Mouse (Mus musculus) right cerebral cortex, postnatal 25 days (tissue): Measurements from ENCODE around the gene Spata31d1b.
"Not testable (repeated sequence)": the region's sequence is repeated elsewhere in the genome, so short reads cannot be mapped to it uniquely, and the experiment has no call there.

Experiments used
- DNase-seq: peaks from one replicate; pipeline ENCODE4 v3.0.0; 2022

Spata31d1b gene

DNA sequence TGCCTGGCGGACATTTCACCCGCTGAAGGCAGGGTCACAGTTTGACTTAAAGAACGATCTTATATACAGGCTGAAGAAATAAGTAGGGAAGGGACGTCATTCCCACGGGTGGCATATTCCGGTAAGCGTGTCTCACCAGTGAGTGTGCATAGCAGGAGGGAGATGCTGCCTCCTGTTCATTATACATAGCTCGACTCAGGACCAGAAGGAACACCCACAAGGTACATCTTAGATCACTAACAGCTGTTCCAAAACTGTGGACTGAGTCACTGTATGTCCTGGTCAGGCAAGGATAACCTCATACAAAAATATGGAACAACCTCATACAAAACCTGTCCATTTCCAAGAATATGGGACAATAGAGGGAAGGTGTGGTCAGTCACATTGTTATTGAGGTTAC, 13.0 kb upstream of the Spata31d1b start:
- DNase-seq = no peak

DNA sequence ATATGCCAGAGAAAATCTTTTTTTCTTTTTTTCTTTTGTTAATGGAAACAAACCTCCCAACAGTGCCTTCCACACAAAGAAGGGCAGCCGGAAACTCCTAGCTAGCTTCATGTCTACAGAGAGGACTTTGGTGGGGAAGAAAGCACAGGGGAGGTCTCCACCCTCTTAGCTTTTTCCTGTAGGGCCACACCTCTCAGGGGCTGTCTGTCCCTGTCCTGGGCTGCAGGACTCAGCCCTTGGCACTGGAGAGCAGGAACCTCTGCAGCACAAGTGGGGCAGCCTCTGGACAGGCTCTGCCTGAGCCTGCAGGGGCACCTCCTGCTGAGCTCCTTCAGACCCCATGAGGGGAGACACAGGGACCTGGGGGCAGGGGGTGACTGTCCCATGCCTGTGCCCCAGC, 11.9 kb upstream of the Spata31d1b start:
- DNase-seq = not testable (repeated sequence)

DNA sequence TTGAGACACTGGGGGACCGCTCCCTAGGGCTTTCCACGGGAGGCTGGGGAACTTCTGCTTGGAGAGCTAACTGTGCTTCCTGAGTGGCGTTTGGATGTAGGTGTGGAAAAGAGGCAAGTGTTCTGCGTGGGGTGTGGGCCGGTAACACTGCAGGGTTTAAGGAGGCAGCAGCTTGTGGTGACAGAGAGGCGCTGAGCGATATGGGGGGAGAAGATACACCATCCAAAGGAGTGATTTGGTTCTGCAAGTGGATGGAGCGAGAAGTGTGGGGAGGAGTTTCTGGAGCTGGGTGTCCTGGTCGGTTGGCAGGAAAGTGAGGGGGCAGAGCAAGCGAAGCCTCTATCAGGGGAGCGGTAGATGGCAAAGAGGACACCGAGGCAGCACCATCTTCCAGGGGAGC, 8.6 kb upstream of the Spata31d1b start:
- peak; percentile 43 for DNase-seq

DNA sequence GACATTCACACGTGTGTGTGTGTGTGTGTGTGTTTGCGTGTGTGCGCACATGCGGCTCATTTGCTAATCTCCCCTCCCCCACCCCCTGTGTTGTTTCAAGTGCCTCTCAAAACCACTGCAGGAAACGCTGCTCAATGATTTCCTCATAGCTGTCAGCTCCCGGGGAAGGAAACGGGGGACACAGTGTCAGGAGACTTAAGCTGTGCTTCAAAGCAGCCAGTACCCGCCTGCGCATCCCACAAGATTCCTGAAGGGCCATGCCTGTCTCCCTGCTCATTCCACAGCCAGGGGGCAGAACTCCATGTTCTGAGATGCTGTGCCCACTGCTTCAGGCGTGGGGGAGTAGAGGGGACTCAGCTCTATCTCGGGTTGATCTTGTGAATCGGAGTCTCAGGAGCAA, 7.5 kb upstream of the Spata31d1b start:
- DNase-seq = no peak

DNA sequence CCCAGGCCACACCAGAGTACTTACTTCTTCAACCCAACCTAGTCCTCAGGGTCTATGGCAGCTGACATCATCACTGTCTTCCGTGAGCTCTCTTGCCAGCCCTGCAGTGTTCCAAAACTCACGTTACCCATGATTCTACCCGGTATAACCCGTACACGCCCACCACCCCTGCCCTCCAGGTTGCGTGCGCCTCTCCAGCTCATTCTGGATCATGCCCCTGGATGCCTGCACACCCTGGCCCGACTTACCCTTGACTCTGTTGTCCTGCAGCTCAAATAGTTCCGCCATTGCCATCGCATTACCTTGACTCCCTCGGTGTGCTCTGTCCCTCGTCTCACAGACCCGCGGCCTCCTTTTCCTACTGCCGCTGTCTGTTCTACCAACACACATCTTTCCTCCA, 1.9 kb upstream of the Spata31d1b start, which contains the start of gene Spata31d1a:
TSS of gene Spata31d1a (minus strand) at position 101 of the 400 bp plus-strand sequence.
- DNase-seq = no peak

DNA sequence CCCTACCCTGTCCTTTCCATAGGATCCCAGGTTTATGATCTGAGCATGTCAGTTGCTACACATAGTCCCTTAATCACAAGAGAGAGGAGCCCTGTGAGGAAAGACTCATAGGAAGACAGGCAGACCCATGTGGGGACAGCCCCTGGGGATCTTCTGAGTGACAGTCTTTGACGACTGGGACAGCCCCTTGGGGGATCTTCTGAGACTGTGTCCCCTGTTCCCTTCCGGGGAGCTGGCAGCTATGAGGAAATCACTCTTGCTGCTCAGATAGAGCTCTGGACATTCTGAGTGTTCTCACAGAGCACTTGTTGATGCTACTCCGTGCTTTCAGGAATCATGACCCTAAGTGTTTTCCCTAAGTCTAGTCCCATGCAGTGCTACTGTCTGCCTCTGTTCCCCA, 1.6 kb downstream of the Spata31d1b start:
- no peak for DNase-seq

DNA sequence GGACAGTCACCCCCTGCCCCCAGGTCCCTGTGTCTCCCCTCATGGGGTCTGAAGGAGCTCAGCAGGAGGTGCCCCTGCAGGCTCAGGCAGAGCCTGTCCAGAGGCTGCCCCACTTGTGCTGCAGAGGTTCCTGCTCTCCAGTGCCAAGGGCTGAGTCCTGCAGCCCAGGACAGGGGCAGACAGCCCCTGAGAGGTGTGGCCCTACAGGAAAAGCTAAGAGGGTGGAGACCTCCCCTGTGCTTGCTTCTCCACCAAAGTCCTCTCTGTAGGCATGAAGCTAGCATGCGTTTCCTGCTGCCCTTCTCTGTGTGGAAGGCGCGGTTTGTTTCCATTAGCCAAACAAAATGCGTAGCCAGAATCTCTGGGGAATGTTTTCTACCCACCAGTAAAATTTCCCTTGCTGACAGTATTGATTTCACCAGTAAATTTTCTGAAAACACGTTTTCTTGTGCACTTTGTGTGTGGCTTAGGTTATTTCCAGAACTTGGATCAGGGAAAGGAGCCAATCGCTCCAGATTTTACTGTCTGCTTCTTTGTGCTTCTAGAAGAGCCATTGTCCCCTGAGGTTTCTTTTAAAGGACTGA, 6.9 kb downstream of the Spata31d1b start:
- not testable (repeated sequence) for DNase-seq

DNA sequence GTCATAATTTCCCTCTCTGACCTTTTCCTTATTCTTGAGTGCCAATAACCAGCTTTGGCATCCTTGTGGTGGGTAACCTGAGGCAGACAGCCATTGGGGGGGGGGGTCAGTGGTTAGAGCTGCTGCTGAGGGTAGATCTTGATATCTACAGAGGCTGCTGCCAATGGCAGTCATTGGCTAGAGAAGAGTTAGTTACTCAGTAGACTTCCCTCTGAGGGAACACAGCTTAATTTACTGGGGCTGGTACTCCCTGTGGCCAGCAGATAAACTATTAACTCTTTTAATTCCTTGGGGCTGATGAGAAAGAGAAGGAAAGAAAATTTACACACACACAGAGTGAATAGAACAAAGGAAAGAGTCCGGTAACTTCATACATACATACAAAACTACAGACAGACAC, 7.4 kb downstream of the Spata31d1b start:
- DNase-seq = no peak

DNA sequence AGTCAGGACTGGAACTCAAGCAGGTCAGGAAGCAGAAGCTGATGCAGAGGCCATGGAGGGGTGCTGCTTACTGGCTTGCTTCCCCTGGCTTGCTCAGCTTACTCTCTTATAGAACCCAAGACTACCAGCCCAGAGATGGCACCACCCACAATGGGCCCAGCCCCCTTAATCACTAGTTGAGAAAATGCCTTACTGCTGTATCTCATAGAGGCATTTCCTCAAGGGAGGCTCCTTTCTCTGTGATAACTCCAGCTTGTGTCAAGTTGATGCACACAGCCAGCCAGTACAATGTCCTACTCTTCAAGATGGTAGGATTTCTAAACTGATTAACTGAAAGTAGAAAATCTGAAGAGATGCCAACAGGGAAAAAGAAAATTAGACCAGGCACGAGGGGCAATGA, 10.0 kb downstream of the Spata31d1b start:
- not testable (repeated sequence) for DNase-seq

DNA sequence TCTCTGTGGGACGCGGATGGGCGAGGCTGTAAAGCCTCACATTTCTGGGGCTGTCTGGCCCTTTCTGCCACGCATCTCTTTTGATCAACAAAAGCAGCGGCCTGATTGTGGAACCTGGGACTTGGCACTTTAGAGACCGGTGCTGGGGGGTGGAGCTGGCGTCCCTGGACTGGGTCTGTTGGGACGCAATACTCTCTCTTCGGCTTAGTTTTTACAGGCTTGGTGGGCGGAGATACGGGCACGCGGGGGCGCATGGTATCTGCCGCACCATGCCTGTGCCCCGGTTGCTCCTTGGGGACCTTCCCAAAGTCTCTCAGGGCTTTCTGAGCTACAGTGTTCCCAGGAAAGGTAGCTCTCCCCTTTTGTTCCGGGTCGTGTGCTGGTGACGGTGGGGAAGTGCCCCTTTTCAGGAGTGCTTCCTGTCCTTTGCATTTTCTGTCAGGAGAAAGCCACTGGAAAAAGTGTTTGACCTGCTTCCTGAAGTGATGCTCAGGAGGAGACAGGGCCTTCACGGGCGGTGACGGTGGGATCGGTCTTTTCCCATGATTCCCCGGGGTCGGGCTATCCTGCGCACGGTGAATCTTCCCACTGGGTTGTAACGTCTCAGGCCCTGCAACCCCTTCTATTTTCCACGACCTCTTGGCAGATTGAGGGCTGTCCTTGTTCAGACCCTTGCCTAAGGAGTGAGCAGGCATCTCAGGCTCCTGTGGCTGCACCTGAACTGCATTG, 14.2 kb downstream of the Spata31d1b start:
- no peak for DNase-seq

DNA sequence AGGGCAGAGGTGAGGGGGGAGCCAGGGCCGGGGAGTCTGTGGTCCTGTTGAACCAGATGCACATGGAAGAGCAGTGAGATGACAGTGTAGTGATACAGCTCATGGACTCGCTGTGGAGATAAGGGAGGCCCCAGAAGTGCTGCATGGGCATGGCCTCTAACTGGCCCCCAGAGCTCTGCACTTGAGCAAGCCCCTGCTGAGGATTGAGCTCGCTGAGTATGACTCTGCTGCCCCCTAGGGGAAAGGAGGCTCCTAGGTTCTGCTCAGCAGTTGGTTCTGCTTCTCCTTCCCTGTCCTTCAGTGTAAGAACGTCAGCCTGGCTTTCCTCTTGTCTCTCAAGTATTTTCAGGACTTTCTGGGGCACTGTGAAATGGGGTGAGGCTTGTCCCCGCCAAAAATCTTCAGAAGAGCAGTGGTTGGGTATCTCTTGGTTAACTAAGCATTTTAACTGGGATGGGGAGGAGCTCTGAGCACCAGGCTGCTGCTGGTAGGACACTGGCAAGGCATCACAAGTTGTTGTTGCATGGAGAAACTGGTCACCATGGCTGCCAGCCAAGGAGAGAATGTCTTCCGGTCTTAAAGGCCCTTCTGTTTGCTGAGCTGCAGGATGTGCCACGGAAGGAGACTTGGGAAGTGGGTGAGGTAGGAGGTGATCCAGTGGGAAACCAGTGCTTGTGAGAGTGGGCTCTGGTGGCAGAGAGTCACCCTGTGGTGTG, 16.5 kb downstream of the Spata31d1b start:
- peak; percentile 83 for DNase-seq

DNA sequence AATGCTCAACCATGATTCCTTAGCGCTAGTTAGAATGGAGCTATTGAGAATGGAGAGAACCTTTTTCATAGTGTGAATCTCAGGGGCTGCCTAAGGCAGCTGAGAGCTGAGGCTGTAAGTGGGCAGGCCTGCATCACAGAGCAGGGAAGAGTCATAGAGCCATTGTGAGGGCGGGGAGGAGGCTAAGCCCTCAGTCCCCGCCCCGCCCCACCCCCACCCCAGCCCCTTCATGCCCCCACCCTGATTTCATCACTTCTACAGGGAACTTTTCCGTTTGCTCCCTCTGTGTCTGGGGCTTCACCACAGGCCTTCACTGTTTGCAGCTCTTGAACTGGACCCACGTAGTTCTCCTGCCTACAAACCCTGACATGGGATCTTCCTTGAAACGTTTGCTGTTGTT, 19.6 kb downstream of the Spata31d1b start, which contains the start of gene Spata31d1d:
TSS of gene Spata31d1d (minus strand) at position 101 of the 400 bp plus-strand sequence.
- no peak for DNase-seq

DNA sequence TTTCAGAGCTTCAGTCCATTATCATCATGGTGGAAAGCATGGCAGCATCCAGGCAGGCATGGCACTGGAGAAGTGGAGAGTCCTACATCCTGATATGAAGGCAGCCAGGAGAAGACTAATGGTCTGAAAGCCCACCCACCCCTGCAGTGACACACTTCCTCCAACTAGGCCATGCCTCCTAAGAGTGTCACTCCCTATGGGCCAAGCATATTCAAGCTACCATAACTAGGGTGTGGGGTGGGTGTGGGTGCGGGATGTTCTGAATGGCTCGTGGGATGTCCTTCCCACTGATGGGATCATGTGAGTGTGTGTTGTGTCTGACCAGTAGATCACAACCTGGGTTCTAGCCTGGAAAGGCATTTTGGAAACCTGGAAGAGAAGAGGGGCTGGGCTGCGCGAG, 21.9 kb downstream of the Spata31d1b start:
- DNase-seq = no peak

DNA sequence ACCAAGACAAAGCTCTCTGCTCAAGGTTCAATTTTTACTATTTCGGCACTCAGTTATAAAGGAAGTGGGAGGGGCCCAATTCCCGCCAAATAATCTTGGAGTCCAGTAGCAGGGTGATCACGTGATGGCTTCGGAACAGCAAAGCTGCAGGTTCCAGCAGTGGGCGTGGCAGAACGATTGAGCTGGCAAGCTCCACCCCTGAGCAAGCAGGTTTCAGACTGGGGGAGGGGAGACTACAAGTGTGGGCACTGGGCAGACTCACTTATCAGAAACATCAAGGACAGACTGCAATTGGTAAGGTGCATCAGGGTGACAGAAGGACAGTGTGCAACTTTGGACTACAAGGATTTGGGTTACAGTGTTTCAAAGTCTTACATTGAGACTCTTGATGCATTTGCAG, 22.3 kb downstream of the Spata31d1b start:
- DNase-seq = not testable (repeated sequence)

DNA sequence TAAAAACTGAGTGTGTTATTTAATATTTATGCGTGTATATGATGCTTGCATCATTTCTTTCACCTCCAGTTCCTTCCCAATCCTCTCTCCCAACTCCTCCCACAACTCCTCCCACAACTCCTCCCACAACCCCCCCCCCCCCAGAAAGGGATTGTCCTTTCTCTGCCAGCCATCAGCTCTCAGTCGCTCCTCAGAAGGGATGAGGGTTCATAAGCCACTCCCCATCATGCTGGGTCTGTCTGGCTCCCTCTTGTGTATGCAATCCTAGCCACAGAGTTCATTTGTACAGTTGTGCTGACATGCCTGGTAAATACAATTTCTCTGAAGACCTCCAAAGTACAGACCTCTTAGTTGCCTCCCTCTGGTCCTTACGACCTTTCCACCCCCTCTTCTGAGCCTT, 23.1 kb downstream of the Spata31d1b start:
- DNase-seq = no peak

DNA sequence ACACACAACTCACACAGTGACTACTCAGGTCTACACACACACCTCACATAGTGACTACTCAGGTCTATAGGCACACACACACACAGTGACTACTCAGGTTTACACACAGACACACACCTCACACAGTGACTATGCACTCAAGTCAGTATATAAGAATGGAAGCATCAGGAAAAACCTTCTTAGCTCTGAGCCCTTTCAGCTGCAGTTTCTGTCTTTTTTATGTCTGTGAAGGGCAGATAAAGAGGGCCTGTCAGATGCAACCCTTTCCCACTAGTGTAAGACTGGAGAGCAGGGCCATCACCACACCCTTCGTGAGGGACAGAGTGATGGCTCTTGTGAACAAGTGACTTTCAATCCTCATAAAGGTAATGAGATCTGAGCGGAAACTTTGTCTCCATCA, 26.4 kb downstream of the Spata31d1b start:
- DNase-seq = no peak

DNA sequence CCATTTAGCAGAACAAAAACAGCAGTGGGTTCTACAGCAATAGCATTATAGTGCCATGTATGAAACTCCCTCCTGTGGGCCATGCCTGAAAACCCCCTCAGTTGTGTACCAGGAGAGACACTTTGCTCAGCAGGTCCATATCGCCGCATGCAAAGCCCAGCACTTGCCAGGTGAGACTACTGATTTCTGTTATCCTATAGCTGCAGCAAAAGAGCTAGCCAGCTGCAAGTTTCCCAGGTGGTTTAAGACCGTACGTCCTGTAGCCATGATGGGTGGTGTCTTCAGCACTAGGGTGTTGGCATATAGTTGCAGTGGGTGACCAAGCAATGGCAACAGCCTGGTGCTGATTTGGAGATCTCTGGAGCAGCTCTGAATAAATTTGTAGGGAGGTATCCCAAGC, 27.3 kb downstream of the Spata31d1b start:
- DNase-seq = no peak

DNA sequence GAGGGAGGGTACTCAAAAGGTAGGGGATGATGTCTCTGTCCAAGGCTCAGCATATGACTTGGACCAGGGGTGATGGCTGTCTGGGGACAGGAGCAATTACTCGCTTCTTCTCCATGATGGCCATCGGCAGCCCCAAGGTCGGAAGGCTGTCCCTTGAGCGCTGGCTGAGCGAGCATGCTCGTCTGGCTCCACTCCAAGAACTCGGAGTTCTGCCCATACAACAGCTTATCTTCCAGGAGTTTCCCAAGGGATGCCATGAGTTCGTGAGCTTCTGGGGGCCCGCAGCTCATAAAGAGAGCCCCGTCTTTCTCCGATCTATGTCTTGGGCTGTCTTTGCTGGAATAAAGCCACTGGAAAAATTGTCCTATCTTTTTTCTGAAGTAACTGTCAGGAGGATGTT, 29.0 kb downstream of the Spata31d1b start:
- DNase-seq = no peak

DNA sequence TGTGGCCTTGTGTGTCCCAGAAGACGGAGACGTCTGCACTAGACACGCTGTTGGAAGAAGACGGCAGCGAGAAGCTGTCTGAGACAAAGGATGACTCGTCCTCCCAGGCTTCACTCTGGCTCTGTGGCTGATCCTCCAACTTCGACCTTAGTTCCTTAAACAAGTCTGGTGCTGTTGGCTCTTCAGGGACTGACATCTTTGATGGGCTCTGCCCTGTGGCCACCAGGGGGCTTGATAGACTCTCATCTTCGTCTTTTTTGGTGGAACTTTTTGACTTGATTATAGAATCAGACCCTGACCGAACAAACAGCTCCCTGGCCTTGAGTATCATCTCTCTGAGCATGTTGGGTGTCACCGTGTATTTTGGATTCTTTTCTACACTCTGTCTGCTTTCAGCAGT, 29.6 kb downstream of the Spata31d1b start:
- no peak for DNase-seq

DNA sequence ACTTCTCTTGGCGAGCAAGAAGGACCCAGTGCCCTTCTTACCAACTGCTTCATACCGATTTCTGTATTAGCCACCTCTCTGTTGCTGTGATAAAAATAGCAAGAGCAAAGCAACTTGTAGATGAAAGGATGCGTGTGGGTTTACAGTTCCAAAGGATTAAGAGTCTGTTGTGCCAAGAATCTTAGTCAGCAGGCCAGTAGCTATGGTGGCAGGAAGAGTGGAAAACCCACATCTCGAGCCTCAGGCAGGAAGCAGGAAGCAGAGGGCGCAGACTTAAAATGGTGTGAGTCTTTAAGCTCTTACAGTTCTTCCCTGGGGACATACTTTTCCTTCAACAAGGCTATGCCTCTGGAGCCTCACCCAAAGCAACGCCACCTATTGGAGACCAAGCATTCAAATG, 33.4 kb downstream of the Spata31d1b start:
- no peak for DNase-seq

DNA sequence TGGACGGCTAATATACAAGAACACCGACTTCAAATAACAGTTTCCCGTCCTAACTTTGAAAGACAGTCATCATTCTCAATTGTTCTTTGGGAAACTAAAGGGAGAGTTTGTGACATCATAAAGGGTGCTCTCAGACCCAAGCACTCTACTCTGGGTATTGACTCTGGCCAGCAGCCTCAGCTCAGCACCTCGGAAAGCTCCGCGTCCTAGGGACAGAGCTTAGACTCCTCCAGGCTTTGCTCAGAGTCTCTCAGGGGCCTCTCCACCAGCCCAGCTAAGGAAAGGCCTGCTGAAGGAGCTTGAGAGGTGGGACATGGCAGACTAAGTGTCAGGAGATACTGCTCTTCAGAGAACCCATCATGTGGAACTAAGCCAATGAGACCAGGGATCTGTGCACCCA, 34.1 kb downstream of the Spata31d1b start:
- DNase-seq = no peak

DNA sequence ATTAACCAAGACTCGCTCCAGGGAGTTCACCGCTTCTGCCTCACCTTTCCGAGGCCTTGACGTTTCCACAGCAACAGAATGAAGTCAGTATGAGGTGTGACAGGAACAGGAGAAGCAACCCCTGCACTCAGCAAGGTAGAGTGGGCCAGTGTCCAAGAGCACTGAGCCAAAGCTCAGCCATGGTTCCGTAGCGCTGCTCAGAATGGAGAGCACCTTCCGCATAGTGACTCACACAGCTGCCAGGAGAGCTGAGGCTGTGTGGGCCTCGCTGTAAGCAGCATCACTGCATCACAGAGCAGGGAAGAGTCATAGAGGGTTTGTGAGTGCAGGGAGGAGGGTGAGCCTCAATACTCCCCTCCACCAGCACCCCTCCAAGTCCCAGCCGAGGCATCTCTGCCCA, 34.6 kb downstream of the Spata31d1b start, which contains the start of gene 1700014D04Rik:
TSS of gene 1700014D04Rik (minus strand) at position 42 of the 400 bp plus-strand sequence.
- peak; percentile 71 for DNase-seq

DNA sequence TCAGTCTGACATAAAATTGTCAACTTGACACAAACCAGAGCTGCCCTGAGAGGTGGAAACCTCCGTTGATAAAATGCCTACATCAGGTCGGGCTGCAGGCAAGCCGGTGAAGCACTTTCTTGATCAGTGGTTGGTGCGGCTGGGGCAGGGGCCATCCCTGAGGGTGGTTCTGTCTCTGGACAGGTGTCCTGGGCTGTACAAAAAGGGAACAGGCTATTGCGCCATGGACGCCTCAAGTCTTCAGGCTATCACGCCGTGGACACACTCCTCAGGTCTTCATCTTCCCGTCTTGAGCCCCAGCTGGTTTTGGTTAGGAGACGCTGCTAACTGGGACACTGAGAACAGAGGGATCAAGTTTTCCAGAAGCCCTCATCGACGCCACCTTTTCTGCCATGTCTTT, 38.2 kb downstream of the Spata31d1b start:
- DNase-seq = no peak

DNA sequence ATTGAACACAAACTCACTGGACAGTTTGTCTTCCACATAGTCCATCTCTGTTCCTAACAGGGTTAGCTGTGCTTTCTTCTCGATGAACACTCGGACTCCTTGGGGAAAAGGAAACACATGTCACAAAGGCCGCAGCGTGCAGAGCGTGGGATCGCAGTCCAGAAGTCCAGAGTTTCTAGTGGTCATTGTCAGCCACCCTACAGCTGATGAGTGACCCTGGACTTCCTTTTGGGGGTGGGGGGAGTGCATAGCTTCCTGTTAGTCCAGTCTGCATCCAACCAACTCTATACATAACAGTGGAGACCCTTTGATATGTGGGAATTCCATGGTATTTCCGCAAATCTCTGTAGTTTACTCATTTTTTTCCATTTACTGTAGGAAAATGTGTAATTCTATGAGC, 44.8 kb downstream of the Spata31d1b start:
- DNase-seq = no peak
